Mouse (Mus musculus) small intestine, adult 2 months (tissue): ENCODE measurements around the gene Cep63. TPM values are rescaled to one million over a fixed set of nuclear protein-coding genes. Genes with fewer than 3 reads are reported as not detected.

Experiments
- H3K27ac ChIP-seq: fragments of 200-500 bp; 2 replicates; pipeline ENCODE4 v1.5.1; 2012; ENCODE audit warnings: low read depth, low read length, control low read depth, inconsistent platforms; ENCODE audit not compliant: insufficient read depth
- H3K27me3 ChIP-seq: fragments of 200-500 bp; 2 replicates; pipeline ENCODE4 v1.6.1; 2012; ENCODE audit warnings: mild to moderate bottlenecking, moderate library complexity, low read length, inconsistent platforms; ENCODE audit not compliant: control insufficient read depth, insufficient read depth
- H3K36me3 ChIP-seq: fragments of 200-500 bp; 2 replicates; pipeline ENCODE4 v1.6.1; 2012; ENCODE audit warnings: mild to moderate bottlenecking, low read length, control low read depth, inconsistent platforms; ENCODE audit not compliant: control insufficient read depth, insufficient read depth
- H3K4me1 ChIP-seq: fragments of 200-500 bp; 2 replicates; pipeline ENCODE4 v1.6.1; 2012; ENCODE audit warnings: low read length, inconsistent platforms, mixed read lengths; ENCODE audit not compliant: control insufficient read depth, insufficient read depth, insufficient read length
- H3K4me3 ChIP-seq: fragments of 200-500 bp; 2 replicates; pipeline ENCODE4 v1.5.1; 2012; ENCODE audit warnings: low read depth, mild to moderate bottlenecking, control low read depth, inconsistent platforms, low read length, moderate library complexity
- CTCF ChIP-seq: fragments of 200-500 bp; IDR thresholded peaks from 2 replicates; pipeline ENCODE4 v1.5.1; 2012; ENCODE audit warnings: low read depth, mild to moderate bottlenecking, control low read depth, inconsistent platforms, low read length, moderate library complexity, mixed read lengths; ENCODE audit not compliant: insufficient replicate concordance, insufficient read length; ENCODE audit errors: extremely low read depth
- POLR2A ChIP-seq: fragments of 200-500 bp; IDR thresholded peaks from 2 replicates; pipeline ENCODE4 v1.6.1; 2012; ENCODE audit warnings: low read depth, mild to moderate bottlenecking, control low read depth, inconsistent platforms, low read length, moderate library complexity
- WGBS: fragments of 180-500 bp; shearing (Covaris S2); methylation state at CpG from one replicate; pipeline ENCODE4 v1.1.7; 2018; 5-methylcytosine and 5-hydroxymethylcytosine counted together
- polyA plus RNA-seq: library from polyadenylated mRNA; depleted of rRNA; stranded (reverse); fragments of >200 nt; gene quantifications from 2 replicates; pipeline ENCODE4 v1.2.3, GENCODE M21; 2012

Cep63 gene
- polyA plus RNA-seq, 1 experiment = 1.3 TPM

DNA sequence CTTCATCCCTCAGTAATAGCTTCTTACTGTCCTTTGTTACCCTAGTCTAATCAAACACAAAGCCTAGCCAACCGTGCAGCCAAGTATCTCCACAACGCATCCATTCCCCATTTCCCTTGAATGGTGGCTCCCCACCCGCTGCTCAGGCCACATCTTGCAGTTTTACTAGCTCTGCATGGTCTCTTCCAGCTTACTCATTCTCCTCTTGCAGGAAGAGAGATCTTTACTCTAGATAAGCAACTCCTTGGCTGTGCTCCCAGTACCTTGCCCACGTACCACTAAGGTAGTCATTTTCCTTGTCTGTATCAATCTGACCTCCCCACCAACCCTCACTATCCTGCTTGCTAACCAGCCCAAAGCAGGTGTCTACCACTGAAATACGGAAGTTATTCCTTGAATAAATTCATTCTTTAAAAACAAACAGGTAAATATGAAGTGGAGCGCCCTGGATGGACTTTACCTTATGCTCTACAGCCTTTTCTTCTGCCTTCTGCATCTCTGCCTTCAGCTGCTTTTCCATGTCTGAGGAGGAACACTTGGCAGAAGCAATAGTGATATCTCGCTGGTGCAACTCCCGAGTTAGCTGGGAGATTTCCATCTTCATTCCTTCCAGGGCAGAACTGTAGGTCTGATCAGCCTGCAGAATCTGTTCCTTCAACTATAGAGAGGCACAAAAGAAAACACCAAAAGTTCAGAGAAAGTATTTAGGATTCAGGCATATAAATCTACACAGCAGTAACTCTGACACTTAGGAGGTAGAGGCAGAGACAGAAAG is 30.5 kb downstream of the Cep63 start:
- 42% methylated on average over 8 of the region's 8 CpGs for WGBS
- no peaks in the 10 kb centered on the region for H3K27me3 ChIP-seq
- H3K27ac ChIP-seq = peak overlapping the region; percentile 39
- TF ChIP-seq CTCF (no peak), POLR2A (no peak)
- H3K4me3 ChIP-seq = no peak overlapping the region
- peaks cover 5% of the 10 kb centered on the region; the same call in 1 of the 2 replicates for H3K4me1 ChIP-seq
- peaks cover 32% of the 10 kb centered on the region for H3K36me3 ChIP-seq

DNA sequence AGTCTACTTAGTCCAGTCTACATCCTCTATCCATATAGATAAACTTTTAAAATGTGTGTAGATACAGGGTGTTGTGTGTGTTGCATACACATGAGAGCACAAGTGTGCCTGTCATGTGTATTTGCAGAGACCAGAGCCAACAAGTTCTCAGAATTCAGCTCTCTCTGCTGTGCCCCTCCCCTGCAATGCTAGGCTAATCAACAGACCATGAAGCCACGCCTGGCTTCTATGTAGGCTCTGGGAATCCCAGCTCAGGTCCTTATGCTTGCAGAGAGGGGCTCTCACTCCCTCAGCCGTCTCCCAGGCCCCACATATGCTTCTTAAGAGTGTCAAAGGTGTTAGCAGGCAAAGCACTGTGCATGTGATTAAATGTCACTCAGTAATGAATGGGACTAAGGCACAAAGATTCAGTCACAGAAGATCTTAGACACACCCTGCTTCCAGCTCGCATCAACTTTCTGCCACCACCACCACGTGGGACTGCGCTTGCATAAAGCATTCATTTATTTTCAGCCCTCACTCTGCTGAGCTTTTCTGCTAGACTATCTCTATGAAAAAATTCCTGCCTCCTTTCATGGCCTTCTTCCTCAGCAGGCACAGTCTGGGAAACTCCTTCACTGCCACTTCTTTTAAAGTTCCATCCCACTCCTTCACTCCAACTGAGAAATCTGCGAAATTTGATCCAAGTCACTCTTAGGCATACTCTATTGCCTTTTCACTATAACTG is 31.5 kb downstream of the Cep63 start:
- Histone ChIP-seq H3K4me1 (peaks cover 2% of the 10 kb centered on the region; the same call in 1 of the 2 replicates), H3K27me3 (no peaks in the 10 kb centered on the region), H3K4me3 (no peak overlapping the region), H3K27ac (no peak overlapping the region), H3K36me3 (peaks cover 32% of the 10 kb centered on the region)
- 86% methylated on average over 6 of the region's 6 CpGs for WGBS
- no peak for TF ChIP-seq CTCF
- no peak for TF ChIP-seq POLR2A

DNA sequence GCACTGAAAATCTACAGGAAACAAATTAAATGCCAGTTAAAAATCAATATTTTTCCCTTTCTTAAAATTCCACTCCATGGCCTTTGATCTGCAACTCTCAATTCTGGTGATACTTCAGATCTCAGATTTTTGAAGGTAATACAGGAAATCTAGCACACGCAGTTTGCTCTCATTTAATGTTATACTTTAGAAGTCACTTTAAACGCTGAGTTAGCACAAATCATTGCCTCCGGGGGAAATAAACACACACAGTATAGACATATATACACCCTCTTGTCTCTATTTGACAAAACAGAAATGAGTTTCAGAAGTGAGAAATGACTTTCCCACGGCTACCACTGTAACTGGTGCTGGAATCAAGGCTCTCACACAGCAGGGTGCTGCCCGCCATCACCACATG is 39.0 kb downstream of the Cep63 start:
- H3K36me3 ChIP-seq = peaks cover 26% of the 10 kb centered on the region
- no peak overlapping the region for H3K4me3 ChIP-seq
- no peak overlapping the region for H3K27ac ChIP-seq
- 79% methylated on average over 5 of the region's 5 CpGs for WGBS
- no peak for TF ChIP-seq CTCF
- no peak for TF ChIP-seq POLR2A
- no peaks in the 10 kb centered on the region for H3K27me3 ChIP-seq
- no peaks in the 10 kb centered on the region for H3K4me1 ChIP-seq

DNA sequence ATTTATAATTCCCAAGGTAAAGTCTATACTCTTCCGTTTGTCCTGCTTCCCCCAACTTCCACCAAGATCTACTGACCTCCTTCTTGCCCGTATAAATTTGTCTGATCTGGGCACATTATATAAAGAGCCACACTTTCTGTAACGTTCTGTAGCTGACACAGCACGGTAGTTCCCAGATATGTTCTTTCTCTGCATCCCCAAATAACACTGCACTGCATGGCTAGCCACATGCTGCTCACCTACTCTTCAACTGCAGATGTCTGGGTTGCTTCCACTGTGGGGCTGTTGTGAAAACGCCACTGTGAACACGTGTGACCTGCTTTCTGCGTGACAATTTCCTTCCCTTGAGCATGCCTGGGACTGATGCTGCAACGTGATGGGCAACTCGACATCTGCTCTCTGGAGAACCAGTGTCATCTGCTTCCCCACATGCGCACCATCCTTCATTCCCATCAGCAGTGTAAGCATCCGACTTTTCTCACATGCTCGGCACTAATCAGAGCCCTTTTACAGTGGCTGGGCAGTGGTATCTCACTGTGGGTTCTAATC is 44.3 kb downstream of the Cep63 start:
- H3K4me1 ChIP-seq = peaks cover 5% of the 10 kb centered on the region; the same call in 1 of the 2 replicates
- no peaks in the 10 kb centered on the region for H3K27me3 ChIP-seq
- no peak overlapping the region for H3K4me3 ChIP-seq
- WGBS = 75% methylated on average over 12 of the region's 12 CpGs
- H3K36me3 ChIP-seq = peaks cover 13% of the 10 kb centered on the region
- TF ChIP-seq CTCF (no peak), POLR2A (no peak)
- no peak overlapping the region for H3K27ac ChIP-seq

DNA sequence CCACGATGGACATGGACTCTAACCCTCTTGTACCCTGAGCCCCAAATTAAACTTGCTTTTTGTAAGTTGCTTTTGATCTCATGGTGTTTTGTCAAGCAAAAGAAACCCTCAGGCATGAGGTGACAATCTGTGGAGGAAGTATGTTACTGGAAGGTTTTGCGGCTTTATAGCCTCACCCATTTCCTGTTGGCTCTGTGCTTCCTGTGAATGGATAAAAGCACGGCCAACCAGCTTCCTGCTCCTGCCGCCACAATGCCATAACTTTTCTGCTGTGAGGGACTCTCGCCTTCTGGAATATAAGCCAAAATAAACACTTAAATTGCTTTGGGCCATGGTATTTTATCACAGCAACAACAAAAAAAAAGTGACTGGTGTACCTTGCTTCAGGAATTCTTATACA is 48.9 kb downstream of the Cep63 start:
- Histone ChIP-seq H3K27ac (no peak overlapping the region), H3K27me3 (no peaks in the 10 kb centered on the region), H3K4me1 (peaks cover 5% of the 10 kb centered on the region; the same call in 1 of the 2 replicates), H3K36me3 (no peaks in the 10 kb centered on the region), H3K4me3 (no peak overlapping the region)
- 13% methylated on average over 5 of the region's 5 CpGs for WGBS
- TF ChIP-seq CTCF (no peak), POLR2A (no peak)

DNA sequence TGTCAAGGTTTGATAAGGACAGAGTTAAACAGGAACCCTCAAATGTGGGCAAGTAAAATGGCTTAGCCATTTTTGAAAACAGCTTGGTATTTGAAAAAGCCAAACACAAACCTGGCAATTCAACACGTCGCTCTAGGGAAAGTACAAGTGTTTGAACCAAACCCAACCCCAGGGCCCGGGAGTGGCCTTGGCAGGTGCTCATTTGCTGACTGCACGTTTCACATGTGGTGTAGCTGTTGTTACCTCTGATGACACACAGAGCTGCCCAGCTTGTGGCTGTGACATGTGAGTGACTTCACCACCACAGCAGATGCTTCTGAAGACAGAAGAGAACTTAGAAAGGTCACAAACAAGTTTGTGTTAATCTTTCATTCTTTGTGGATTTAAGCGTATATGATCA is 53.4 kb downstream of the Cep63 start:
- Histone ChIP-seq H3K36me3 (no peaks in the 10 kb centered on the region), H3K4me1 (peaks cover 5% of the 10 kb centered on the region; the same call in 1 of the 2 replicates), H3K4me3 (no peak overlapping the region), H3K27ac (no peak overlapping the region), H3K27me3 (no peaks in the 10 kb centered on the region)
- WGBS = 29% methylated on average over 5 of the region's 5 CpGs
- TF ChIP-seq CTCF (no peak), POLR2A (no peak)

DNA sequence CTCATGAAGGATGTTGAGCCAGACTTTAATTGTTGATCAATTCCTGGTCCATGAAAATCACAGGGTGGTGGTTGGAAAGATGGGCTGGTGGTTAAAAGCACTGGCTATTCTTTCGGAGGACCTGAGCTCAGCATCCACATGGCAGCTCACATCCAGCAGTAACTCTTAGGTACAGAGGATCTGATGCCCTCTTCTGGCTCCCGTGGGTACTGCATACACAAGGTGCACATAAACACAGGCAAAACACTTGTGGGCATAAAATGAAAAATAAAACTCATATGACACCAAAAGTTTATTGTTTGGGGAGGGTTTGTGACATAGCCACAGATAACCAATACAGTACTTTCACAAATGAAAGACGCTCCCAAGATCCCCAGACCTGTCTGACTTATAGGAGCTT is 67.9 kb downstream of the Cep63 start:
- no peak overlapping the region for H3K4me3 ChIP-seq
- H3K36me3 ChIP-seq = no peaks in the 10 kb centered on the region
- no peaks in the 10 kb centered on the region for H3K27me3 ChIP-seq
- TF ChIP-seq CTCF (no peak), POLR2A (no peak)
- H3K27ac ChIP-seq = no peak overlapping the region
- H3K4me1 ChIP-seq = no peaks in the 10 kb centered on the region
- WGBS = 97% methylated on average over 3 of the region's 3 CpGs
